Mouse (Mus musculus) liver, postnatal 0 days (tissue): ENCODE results near the gene Marcks. TPM values are rescaled to one million over a fixed set of nuclear protein-coding genes. Genes with fewer than 3 reads are reported as not detected.

Experiments
- ATAC-seq: fragments of 200-750 bp; cut with Nextera tagmentation; 2 replicates; pipeline ENCODE4 v1.8.0; 2017; ENCODE audit warnings: mild to moderate bottlenecking, moderate library complexity
- DNase-seq: peaks from one replicate; pipeline ENCODE4 v3.0.0-alpha.2; 2016
- H3K27ac ChIP-seq: fragments of 300-500 bp; sonication (generic); 2 replicates; pipeline ENCODE4 v1.5.1; 2014; ENCODE audit warnings: antibody characterized with exemption, moderate library complexity, mild to moderate bottlenecking, low read depth
- H3K27me3 ChIP-seq: fragments of 300-500 bp; sonication (generic); 2 replicates; pipeline ENCODE4 v1.6.1; 2014; ENCODE audit warnings: low read length, control low read depth, mixed read lengths; ENCODE audit not compliant: insufficient read depth
- H3K36me3 ChIP-seq: fragments of 300-500 bp; sonication (generic); replicated peaks from 2 replicates; pipeline ENCODE4 v1.6.1; 2014; ENCODE audit warnings: mild to moderate bottlenecking, control low read depth, low read length, moderate library complexity, mixed read lengths; ENCODE audit not compliant: insufficient read depth
- H3K4me1 ChIP-seq: fragments of 300-500 bp; sonication (generic); 2 replicates; pipeline ENCODE4 v1.6.1; 2014; ENCODE audit warnings: antibody characterized with exemption, mild to moderate bottlenecking, control low read depth; ENCODE audit not compliant: insufficient read depth
- H3K4me2 ChIP-seq: fragments of 300-500 bp; sonication (generic); 2 replicates; pipeline ENCODE4 v1.6.1; 2014; ENCODE audit warnings: low read depth, mild to moderate bottlenecking, low read length, moderate library complexity, mixed read lengths
- H3K4me3 ChIP-seq: fragments of 300-500 bp; sonication (generic); 2 replicates; pipeline ENCODE4 v1.5.1; 2014; ENCODE audit warnings: low read depth, low read length
- H3K9ac ChIP-seq: fragments of 300-500 bp; sonication (generic); replicated peaks from 2 replicates; pipeline ENCODE4 v1.6.1; 2014; ENCODE audit warnings: mild to moderate bottlenecking, moderate library complexity
- H3K9me3 ChIP-seq: fragments of 300-500 bp; sonication (generic); 2 replicates; pipeline ENCODE4 v1.6.1; 2016; ENCODE audit warnings: mild to moderate bottlenecking, control low read depth, low read length, mixed read lengths
- CTCF ChIP-seq: sonication (generic); IDR thresholded peaks from 2 replicates; pipeline ENCODE4 v1.5.1; 2016; ENCODE audit warnings: antibody characterized with exemption, low read depth
- EP300 ChIP-seq: IDR thresholded peaks from 2 replicates; pipeline ENCODE4 v1.6.1; 2016; ENCODE audit warnings: antibody characterized with exemption, low read depth, mild to moderate bottlenecking
- WGBS: fragments of 180-500 bp; shearing (Covaris S2); extraction: QIAGEN DNeasy Blood & Tissue Kit; methylation state at CpG from one replicate; pipeline ENCODE4 v1.1.7; 2014; ENCODE audit not compliant: insufficient replicate concordance; 5-methylcytosine and 5-hydroxymethylcytosine counted together
- polyA plus RNA-seq: library from polyadenylated mRNA; unstranded; fragments of >200 nt; fragmentation: Nextera tagmentation; extraction: Ambion mirVana; gene quantifications from 2 replicates; pipeline ENCODE4 v1.2.1, GENCODE M21; 2015

Gene Marcks
- polyA plus RNA-seq, 1 experiment from 2014 or later, result 25.3 TPM

DNA sequence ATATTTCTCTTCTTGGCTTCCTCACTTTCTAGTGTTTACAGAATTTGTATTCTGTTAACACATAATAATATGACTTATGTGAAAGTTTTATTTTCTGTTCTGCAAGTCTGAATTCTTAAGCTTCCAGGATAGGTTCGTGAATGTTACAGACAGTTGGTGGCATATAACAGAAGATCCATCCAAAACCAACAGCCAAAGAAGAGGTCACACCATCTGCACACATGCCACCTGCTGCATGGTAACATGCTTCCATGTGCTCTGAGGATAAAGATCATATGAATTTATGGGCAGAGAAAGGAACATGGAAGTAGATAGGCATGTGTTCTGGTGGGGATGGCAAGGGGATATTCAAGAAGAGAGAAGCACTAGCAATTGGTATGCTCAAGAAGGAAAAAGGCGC is 28.8 kb upstream of the Marcks start:
- no peak for ATAC-seq
- WGBS, result 77% methylated on average over 2 of the region's 2 CpGs
- Histone ChIP-seq H3K9me3 (no peaks in the 10 kb centered on the region), H3K4me3 (no peak overlapping the region), H3K9ac (no peak overlapping the region), H3K36me3 (no peaks in the 10 kb centered on the region), H3K27ac (no peak overlapping the region), H3K4me1 (no peaks in the 10 kb centered on the region), H3K27me3 (no peaks in the 10 kb centered on the region), H3K4me2 (no peak overlapping the region)
- DNase-seq, result no peak
- TF ChIP-seq EP300 (no peak), CTCF (no peak)

DNA sequence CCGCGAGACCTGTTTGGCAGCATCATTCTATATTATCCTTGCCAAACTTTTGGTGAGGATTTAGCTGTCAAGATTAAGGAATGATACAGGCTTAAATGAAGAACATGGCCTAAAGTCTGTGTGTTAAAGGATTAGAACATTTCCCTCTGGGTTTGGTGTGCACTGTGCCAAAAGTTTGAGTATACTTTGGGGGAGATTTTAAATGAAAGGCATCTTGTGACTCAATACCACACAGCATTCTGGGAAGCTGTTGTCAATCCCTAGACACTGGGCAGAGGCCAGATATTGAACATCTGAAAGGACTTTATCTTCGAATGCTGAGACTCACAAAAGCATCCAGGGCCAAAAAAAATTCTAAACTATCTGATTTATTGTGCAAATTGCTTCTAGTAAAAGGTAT is 21.0 kb upstream of the Marcks start:
- WGBS, result 73% methylated on average over 3 of the region's 3 CpGs
- H3K4me2 ChIP-seq, result no peak overlapping the region
- DNase-seq (no peak), ATAC-seq (no peak)
- no peak overlapping the region for H3K9ac ChIP-seq
- TF ChIP-seq EP300 (no peak), CTCF (no peak)
- H3K27ac ChIP-seq, result no peak overlapping the region
- H3K4me1 ChIP-seq, result no peaks in the 10 kb centered on the region
- H3K36me3 ChIP-seq, result no peaks in the 10 kb centered on the region
- no peaks in the 10 kb centered on the region for H3K27me3 ChIP-seq
- no peak overlapping the region for H3K4me3 ChIP-seq
- H3K9me3 ChIP-seq, result no peaks in the 10 kb centered on the region

DNA sequence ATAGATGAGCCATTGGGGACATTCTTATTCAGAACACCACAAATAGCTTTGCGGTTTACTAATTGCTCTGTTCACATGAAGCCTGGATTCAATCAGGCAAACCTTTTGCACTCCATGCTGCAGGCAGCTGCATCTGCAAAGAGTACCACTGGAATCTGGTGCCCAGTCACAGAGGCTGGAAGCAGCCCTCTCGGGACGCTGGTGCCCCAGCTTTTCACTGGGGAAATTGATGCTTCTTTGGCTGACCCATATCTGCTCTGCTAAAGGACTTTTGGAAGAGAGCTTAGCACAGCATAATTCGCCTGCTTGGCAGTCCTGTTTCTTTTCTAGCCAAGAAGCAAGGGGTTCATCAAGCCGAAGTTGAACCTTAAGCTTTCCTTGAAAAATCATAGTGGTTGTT is 18.4 kb upstream of the Marcks start:
- Histone ChIP-seq H3K4me1 (no peaks in the 10 kb centered on the region), H3K27ac (no peak overlapping the region), H3K36me3 (no peaks in the 10 kb centered on the region), H3K9ac (no peak overlapping the region), H3K4me3 (no peak overlapping the region), H3K27me3 (no peaks in the 10 kb centered on the region), H3K4me2 (no peak overlapping the region), H3K9me3 (no peaks in the 10 kb centered on the region)
- DNase-seq (no peak), ATAC-seq (no peak)
- TF ChIP-seq EP300 (no peak), CTCF (no peak)
- WGBS, result 80% methylated on average over 5 of the region's 5 CpGs

DNA sequence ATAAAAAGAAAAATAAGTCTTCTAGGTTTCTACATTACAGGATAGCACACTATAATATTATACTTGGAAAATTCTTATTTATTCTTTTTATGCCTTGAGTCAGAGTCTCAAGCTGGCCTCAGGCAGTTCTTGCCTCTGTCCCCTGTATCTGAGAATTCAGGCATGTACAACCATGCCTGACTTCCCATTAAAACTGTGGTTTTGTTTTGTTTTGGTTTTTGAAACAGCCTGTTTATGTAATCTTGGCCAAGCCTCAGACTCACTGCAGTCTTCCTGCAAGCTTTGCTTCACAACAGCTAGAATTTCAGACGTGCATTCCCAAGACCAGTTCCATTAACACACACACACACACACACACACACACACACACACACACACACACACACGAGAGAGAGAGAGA is 16.4 kb upstream of the Marcks start:
- no peaks in the 10 kb centered on the region for H3K27me3 ChIP-seq
- no peak overlapping the region for H3K27ac ChIP-seq
- no peaks in the 10 kb centered on the region for H3K36me3 ChIP-seq
- no peaks in the 10 kb centered on the region for H3K4me1 ChIP-seq
- ATAC-seq (no peak), DNase-seq (no peak)
- no peak overlapping the region for H3K4me2 ChIP-seq
- no peak overlapping the region for H3K4me3 ChIP-seq
- 31% methylated on average over 1 of the region's 2 CpGs for WGBS
- no peak overlapping the region for H3K9ac ChIP-seq
- TF ChIP-seq EP300 (no peak), CTCF (no peak)
- no peaks in the 10 kb centered on the region for H3K9me3 ChIP-seq

DNA sequence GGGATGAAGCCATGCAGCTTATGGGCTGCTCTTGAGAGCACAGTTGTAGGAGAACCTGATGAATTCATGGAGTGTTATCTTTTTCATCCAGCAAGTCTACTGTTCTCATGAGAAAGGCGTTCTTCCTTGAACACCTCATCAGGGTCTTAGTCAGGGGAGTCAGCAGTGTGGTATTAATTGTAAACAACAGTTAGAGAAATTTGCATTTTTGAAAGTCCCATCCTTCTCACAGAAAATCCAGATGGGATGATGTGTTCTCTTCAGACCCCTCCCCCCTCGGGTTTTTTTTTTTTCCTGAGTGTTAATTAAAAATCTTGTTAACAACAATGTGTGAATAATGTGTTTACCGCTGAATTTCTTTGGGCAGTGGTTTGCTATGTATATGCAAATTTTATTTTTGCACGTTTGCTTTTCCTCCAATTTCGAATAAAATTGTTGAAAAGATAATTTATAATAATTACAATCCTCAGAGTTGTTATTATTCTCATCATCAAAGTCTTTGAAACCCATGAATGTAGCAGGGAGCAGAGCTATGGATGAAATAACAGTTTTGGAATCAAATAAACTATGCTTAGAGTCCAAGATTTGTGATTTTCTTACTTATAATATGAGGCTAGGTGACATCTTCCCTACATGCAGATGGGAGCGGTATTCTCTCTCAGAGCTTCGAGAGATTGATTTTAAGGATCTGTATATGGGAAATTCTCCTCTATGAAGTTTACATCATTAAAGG is 13.0 kb upstream of the Marcks start:
- Histone ChIP-seq H3K9ac (no peak overlapping the region), H3K4me2 (no peak overlapping the region), H3K4me3 (no peak overlapping the region), H3K9me3 (no peaks in the 10 kb centered on the region), H3K4me1 (no peaks in the 10 kb centered on the region), H3K27ac (no peak overlapping the region), H3K27me3 (no peaks in the 10 kb centered on the region), H3K36me3 (no peaks in the 10 kb centered on the region)
- 78% methylated on average over 7 of the region's 7 CpGs for WGBS
- ATAC-seq (no peak), DNase-seq (no peak)
- TF ChIP-seq CTCF (no peak), EP300 (no peak)

DNA sequence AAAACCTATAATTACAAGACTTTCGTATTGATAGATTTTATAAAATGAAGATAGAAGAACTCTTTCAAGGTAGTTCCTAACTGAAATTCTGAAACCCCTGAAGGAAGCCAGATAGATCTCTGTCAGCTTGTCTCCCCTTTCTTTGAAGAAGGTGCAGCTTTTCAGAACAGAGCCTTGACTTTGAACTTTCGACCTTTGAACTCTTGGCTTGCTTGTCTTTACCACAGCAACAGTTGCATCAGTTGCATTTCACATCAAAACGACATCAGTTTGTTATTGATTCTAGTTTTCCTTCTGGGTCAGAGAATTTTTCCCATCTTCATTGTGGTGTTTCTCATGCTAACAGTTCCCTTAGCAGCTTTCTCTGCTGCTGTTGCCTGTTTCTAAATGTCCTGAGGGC is 9.3 kb upstream of the Marcks start:
- no peak for DNase-seq
- TF ChIP-seq CTCF (no peak), EP300 (no peak)
- Histone ChIP-seq H3K4me2 (no peak overlapping the region), H3K9ac (no peak overlapping the region), H3K4me1 (no peaks in the 10 kb centered on the region), H3K9me3 (no peaks in the 10 kb centered on the region), H3K36me3 (no peaks in the 10 kb centered on the region), H3K27ac (no peak overlapping the region), H3K27me3 (no peaks in the 10 kb centered on the region), H3K4me3 (no peak overlapping the region)
- WGBS, result 54% methylated on average over 3 of the region's 3 CpGs
- ATAC-seq, result no peak
